Mouse (Mus musculus): ENCODE results near the gene Fez1. TPM values are rescaled to one million over a fixed set of nuclear protein-coding genes. Genes with fewer than 3 reads are reported as not detected.

The Fez1 gene
- total and polyA plus RNA-seq, 2 experiments from 2014 or later, result 300 to 464 TPM

GRCm38 (mm10) chr9:36857476-36858117, 35.9 kb downstream of the Fez1 start:
- no peak for TF ChIP-seq CTCF (IDR thresholded peaks at IDR 0.05; ENCODE audit: low read depth)
- ATAC-seq (no peak), DNase-seq (ENCODE audit: low spot score) (no peak)
- 17% methylated on average over 8 of the region's 8 CpGs for WGBS
- Histone ChIP-seq H3K4me3 (ENCODE audit: low read length) (no peak overlapping the region), H3K9ac (replicated peaks; ENCODE audit: low read length) (no peak overlapping the region), H3K4me1 (ENCODE audit: insufficient read depth, low read length) (no peaks in the 10 kb centered on the region), H3K9me3 (ENCODE audit: low read length) (no peaks in the 10 kb centered on the region), H3K27me3 (ENCODE audit: insufficient read depth, low read length) (no peaks in the 10 kb centered on the region), H3K36me3 (ENCODE audit: insufficient read depth, low read length) (peaks cover 16% of the 10 kb centered on the region; the same call in 1 of the 2 replicates), H3K4me2 (ENCODE audit: low read depth, low read length) (no peak overlapping the region), H3K27ac (peak overlapping the region; percentile 46; the same call in 1 of the 2 replicates)

GRCm38 (mm10) chr9:36858677-36859076, 37.0 kb downstream of the Fez1 start:
- H3K27me3 ChIP-seq (ENCODE audit: insufficient read depth, low read length), result no peaks in the 10 kb centered on the region
- H3K9ac ChIP-seq (replicated peaks; ENCODE audit: low read length), result no peak overlapping the region
- peaks cover 24% of the 10 kb centered on the region; the same call in 1 of the 2 replicates for H3K36me3 ChIP-seq (ENCODE audit: insufficient read depth, low read length)
- WGBS, result 18% methylated on average over 4 of the region's 4 CpGs
- TF ChIP-seq CTCF (IDR thresholded peaks at IDR 0.05; ENCODE audit: low read depth), result peak; percentile 46
- no peak overlapping the region for H3K4me2 ChIP-seq (ENCODE audit: low read depth, low read length)
- H3K9me3 ChIP-seq (ENCODE audit: low read length), result no peaks in the 10 kb centered on the region
- no peak overlapping the region for H3K27ac ChIP-seq
- H3K4me3 ChIP-seq (ENCODE audit: low read length), result no peak overlapping the region
- H3K4me1 ChIP-seq (ENCODE audit: insufficient read depth, low read length), result no peaks in the 10 kb centered on the region
- ATAC-seq (peak; percentile 85), DNase-seq (ENCODE audit: low spot score) (peak; percentile 84)

GRCm38 (mm10) chr9:36862576-36862975, 40.9 kb downstream of the Fez1 start:
- peaks cover 37% of the 10 kb centered on the region for H3K36me3 ChIP-seq (ENCODE audit: insufficient read depth, low read length)
- H3K9ac ChIP-seq (replicated peaks; ENCODE audit: low read length), result no peak overlapping the region
- no peak overlapping the region for H3K4me2 ChIP-seq (ENCODE audit: low read depth, low read length)
- no peak for TF ChIP-seq CTCF (IDR thresholded peaks at IDR 0.05; ENCODE audit: low read depth)
- DNase-seq (ENCODE audit: low spot score), result no peak
- no peak overlapping the region for H3K4me3 ChIP-seq (ENCODE audit: low read length)
- ATAC-seq, result no peak
- no peak overlapping the region for H3K27ac ChIP-seq
- H3K27me3 ChIP-seq (ENCODE audit: insufficient read depth, low read length), result no peaks in the 10 kb centered on the region
- H3K9me3 ChIP-seq (ENCODE audit: low read length), result no peaks in the 10 kb centered on the region
- no peaks in the 10 kb centered on the region for H3K4me1 ChIP-seq (ENCODE audit: insufficient read depth, low read length)
- WGBS, result 91% methylated on average over 2 of the region's 2 CpGs

- Histone ChIP-seq H3K9me3 (ENCODE audit: low read length) (no peaks in the 10 kb centered on the region), H3K27me3 (ENCODE audit: insufficient read depth, low read length) (no peaks in the 10 kb centered on the region), H3K36me3 (ENCODE audit: insufficient read depth, low read length) (peaks cover 48% of the 10 kb centered on the region), H3K9ac (replicated peaks; ENCODE audit: low read length) (no peak overlapping the region), H3K27ac (no peak overlapping the region), H3K4me2 (ENCODE audit: low read depth, low read length) (no peak overlapping the region), H3K4me1 (ENCODE audit: insufficient read depth, low read length) (no peaks in the 10 kb centered on the region), H3K4me3 (ENCODE audit: low read length) (no peak overlapping the region)
- DNase-seq (ENCODE audit: low spot score), result no peak
- TF ChIP-seq CTCF (IDR thresholded peaks at IDR 0.05; ENCODE audit: low read depth), result no peak
- ATAC-seq, result no peak
- WGBS, result 69% methylated on average over 3 of the region's 3 CpGs
These were observed 42.0 kb downstream of the Fez1 start for GRCm38 (mm10) chr9:36863694-36864093.

- Histone ChIP-seq H3K9me3 (ENCODE audit: low read length) (no peaks in the 10 kb centered on the region), H3K4me3 (ENCODE audit: low read length) (no peak overlapping the region), H3K36me3 (ENCODE audit: insufficient read depth, low read length) (peaks cover 59% of the 10 kb centered on the region), H3K27ac (0 out of 2 replicates have a peak overlapping the region, but pooled peaks have one; percentile 26), H3K4me1 (ENCODE audit: insufficient read depth, low read length) (no peaks in the 10 kb centered on the region), H3K9ac (replicated peaks; ENCODE audit: low read length) (no peak overlapping the region), H3K27me3 (ENCODE audit: insufficient read depth, low read length) (no peaks in the 10 kb centered on the region), H3K4me2 (ENCODE audit: low read depth, low read length) (no peak overlapping the region)
- ATAC-seq (peak; percentile 69), DNase-seq (ENCODE audit: low spot score) (peak; percentile 35)
- TF ChIP-seq CTCF (IDR thresholded peaks at IDR 0.05; ENCODE audit: low read depth), result no peak
- WGBS, result 29% methylated on average over 4 of the region's 4 CpGs
These were observed 43.5 kb downstream of the Fez1 start for GRCm38 (mm10) chr9:36864862-36865813.

GRCm38 (mm10) chr9:36868662-36869061, 47.0 kb downstream of the Fez1 start:
- no peaks in the 10 kb centered on the region for H3K4me1 ChIP-seq (ENCODE audit: insufficient read depth, low read length)
- no peaks in the 10 kb centered on the region for H3K9me3 ChIP-seq (ENCODE audit: low read length)
- no peak for ATAC-seq
- TF ChIP-seq CTCF (IDR thresholded peaks at IDR 0.05; ENCODE audit: low read depth), result no peak
- no peak for DNase-seq (ENCODE audit: low spot score)
- no peak overlapping the region for H3K27ac ChIP-seq
- peaks cover 62% of the 10 kb centered on the region for H3K36me3 ChIP-seq (ENCODE audit: insufficient read depth, low read length)
- no peaks in the 10 kb centered on the region for H3K27me3 ChIP-seq (ENCODE audit: insufficient read depth, low read length)
- H3K4me2 ChIP-seq (ENCODE audit: low read depth, low read length), result no peak overlapping the region
- no peak overlapping the region for H3K4me3 ChIP-seq (ENCODE audit: low read length)
- H3K9ac ChIP-seq (replicated peaks; ENCODE audit: low read length), result no peak overlapping the region
- 92% methylated on average over 6 of the region's 6 CpGs for WGBS

Data from hindbrain, postnatal 0 days (tissue).